Mouse (Mus musculus): ENCODE data around the gene B3galnt2.
A peak's percentile ranks its signal among the peaks of the same experiment; 100 is the strongest.
"Not testable (repeated sequence)": the region's sequence is repeated elsewhere in the genome, so short reads cannot be mapped to it uniquely, and the experiment has no call there.

The B3galnt2 gene

DNA sequence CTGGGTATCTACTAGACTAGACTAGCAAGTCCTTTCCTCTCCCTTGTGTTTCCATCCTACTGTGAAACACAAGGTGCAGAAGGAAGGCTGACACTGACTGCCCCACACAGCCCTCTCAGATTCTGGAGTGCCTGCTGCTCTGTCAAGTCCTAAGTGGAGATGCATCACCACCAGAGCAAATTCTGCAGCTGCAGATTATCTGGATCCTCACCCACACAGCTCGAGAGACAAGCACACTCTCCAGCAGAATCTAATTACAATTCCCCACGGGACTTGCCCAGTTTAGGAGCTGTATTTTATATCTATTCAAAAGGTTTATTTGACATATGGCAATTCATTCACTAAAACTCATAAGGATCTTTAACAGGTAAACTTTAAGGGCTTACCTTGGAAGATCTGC is 51.8 kb downstream of the B3galnt2 start:
- DNase-seq (ENCODE audit: extremely low spot score, low spot score) = no peak

DNA sequence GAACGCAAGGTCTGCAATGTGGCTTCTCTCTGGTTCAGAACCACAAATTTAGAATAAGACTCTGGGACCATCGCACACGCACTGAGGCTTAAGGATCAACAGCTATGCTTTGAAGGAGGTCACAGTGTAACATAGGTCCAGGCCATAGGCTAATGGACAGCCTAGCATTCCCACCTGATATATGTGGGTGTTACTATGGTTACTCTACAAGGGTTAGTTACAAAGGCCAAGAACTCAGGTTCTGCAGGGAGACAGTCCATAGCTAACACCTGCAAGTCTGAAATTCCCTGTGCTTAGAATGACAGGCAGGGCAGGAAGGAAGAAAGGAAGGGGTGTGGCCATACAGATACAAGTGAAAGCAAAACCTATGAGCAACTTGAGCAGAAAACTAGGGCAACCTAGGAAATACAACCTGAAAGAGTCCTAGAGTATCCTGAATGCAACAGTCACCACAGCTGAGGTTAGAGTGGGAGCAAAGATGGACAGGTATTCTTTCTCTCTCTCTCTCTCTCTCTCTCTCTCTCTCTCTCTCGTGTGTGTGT is 57.3 kb downstream of the B3galnt2 start:
- no peak for DNase-seq (ENCODE audit: extremely low spot score, low spot score)

DNA sequence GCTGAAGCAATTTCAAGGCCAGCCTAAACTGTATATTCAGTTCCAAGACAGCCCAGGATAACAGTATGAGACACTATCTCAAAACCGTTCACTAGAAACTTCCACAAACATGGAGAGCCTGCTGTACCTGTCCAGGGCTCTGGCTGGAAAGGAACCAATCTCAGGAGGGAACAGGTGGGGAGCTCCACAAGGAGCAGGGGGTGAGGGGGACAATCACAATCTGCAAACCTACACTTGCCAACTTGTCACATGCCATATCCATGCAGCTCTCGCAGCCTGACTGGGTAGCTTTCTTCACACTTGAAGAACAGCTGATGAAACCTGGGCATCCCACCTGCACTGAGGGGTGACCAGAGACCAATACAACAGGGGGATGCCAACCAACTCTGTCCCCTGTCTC is 59.7 kb downstream of the B3galnt2 start:
- DNase-seq (ENCODE audit: extremely low spot score, low spot score) = no peak

- no peak for DNase-seq (ENCODE audit: extremely low spot score, low spot score)
Measured at GRCm38 (mm10) chr13:14014540-14014939, 60.3 kb downstream of the B3galnt2 start.

- DNase-seq (ENCODE audit: extremely low spot score, low spot score) = no peak
Measured at GRCm38 (mm10) chr13:14015609-14016008, 61.3 kb downstream of the B3galnt2 start.

DNA sequence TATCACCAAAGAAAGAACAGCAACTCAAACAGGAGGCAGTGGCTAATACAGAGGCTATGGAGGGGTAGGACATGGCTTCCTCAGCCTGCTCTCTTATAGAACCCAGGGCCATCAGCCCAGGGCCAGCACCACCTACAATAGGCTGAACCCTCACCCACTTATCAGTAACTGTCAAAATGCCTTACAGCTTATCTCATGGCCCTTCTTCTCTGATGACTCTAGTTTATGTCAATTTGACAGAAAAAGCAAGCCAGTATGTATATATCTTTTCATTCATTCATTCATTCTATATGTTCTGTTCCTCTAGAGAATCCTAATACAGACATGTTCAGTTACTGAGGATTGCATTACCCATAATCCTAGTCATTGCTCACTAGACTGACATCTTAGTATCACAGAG is 64.0 kb downstream of the B3galnt2 start:
- no peak for DNase-seq (ENCODE audit: extremely low spot score, low spot score)

GRCm38 (mm10) chr13:14018852-14019251 is 64.6 kb downstream of the B3galnt2 start:
- no peak for DNase-seq (ENCODE audit: extremely low spot score, low spot score)

- DNase-seq (ENCODE audit: extremely low spot score, low spot score) = not testable (repeated sequence)
Measured at GRCm38 (mm10) chr13:14021417-14021816, 67.1 kb downstream of the B3galnt2 start.

DNA sequence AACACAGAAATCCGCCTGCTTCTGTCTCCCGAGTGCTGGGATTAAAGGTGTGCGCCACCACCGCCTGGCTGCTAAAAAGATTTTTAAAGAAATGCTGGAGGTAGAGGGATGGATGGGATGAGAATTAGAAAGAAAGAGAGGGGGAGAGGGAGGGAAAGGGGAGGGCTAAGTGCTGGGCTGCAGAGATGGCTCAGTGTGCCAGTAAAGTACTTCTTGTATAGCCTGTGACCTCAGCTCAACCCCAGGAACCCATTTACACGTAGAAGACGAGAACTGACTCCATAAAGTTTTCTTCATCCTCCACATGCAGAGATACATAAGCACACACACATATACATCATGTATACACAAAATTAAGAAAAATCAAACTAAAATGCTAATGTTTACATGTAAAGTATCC is 71.3 kb downstream of the B3galnt2 start:
- DNase-seq (ENCODE audit: extremely low spot score, low spot score) = no peak

GRCm38 (mm10) chr13:14026154-14026820 is 72.0 kb downstream of the B3galnt2 start:
- DNase-seq (ENCODE audit: extremely low spot score, low spot score) = no peak

DNA sequence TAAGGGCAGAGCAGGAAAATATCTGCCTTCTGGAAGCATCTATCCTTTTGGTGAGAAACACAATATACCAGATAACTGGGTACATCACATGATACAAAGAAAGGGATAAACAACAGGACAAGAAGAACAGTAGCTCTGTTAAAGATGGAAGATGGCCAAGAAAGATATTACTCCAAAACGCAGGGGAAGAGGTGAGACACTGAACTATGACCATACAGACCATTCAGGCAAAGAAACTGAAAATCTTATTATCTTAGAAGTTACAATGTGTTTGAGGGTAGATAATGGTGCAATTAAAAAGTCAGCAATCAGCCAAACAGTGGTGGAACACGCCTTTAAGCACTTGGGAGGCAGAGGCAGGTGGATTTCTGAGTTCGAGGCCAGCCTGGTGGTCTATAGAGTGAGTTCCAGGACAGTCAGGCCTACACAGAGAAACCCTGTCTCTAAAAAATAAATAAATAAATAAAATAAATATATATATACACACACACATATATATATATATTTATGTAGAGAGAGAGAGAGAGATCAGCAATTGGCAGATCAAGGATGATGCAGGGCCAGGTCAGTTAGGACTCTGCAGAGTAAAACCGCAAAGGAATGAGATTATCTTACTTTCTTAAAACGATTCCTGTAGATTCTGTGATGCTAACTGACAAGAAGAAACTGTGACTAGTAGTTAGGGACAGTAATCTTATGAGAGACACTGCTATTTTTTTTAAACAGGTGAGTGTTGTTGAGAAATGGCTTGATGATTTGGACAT is 79.2 kb downstream of the B3galnt2 start:
- no peak for DNase-seq (ENCODE audit: extremely low spot score, low spot score)

DNA sequence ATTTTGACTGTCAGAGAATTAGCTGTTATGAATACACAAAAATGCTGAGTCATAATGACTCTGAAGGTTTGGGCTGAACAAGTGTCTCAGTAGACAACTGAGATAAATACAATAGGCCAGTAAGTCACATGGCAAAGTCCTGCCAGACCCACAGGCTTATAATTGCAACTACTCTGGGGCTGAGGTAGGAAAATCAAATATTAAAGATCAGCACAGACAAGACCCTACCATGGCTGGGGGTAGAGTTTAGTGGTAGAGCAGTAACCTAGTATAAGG is 79.7 kb downstream of the B3galnt2 start:
- DNase-seq (ENCODE audit: extremely low spot score, low spot score) = no peak

DNA sequence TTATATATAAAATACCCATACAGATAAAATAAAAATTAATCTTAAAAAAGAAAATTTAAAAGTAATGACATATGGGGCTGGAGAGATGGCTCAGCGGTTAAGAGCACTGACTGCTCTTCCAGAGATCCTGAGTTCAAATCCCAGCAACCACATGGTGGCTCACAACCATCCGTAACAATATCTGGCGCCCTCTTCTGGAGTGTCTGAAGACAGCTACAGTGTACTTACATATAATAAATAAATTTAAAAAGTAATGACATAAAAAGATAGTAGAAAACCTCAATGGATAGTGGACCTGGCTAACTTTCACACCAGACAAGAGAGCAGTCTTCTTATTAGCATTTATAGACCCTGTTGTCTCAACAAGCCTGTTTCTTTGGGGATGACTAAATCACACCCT is 81.1 kb downstream of the B3galnt2 start:
- DNase-seq (ENCODE audit: extremely low spot score, low spot score) = not testable (repeated sequence)

DNA sequence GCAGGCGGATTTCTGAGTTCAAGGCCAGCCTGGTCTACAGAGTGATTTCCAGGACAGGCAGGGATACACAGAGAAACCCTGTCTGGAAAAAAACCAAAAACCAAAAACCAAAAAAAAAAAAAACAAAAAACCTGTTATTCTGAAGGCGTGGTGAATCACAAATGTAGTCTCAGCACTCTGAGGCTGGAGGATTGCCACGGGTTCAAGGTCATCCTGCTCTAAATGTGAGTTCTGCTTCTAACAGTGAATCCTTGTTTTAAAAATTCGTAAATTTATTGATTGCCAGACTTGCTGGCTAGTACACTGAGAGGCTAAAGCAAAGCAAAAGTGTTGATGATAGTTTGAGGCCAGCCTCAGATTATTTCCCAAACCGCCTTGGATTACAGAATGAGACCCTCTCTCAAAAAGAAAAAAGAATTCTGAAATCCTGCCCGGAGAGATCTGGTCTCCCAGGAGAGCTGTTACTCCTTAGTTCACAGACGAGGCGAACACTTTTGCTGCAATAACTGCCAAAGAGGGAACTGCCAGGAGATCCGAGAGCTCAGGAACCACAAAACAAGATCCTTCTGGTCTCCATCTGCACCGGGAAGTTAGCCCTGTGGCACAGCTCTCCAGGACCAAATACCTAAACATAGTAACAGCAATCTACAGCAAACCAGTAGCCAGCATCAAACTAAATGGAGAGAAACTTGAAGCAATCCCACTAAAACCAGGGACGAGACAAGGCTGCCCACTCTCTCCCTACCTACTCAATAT is 81.8 kb downstream of the B3galnt2 start:
- DNase-seq (ENCODE audit: extremely low spot score, low spot score) = no peak

DNA sequence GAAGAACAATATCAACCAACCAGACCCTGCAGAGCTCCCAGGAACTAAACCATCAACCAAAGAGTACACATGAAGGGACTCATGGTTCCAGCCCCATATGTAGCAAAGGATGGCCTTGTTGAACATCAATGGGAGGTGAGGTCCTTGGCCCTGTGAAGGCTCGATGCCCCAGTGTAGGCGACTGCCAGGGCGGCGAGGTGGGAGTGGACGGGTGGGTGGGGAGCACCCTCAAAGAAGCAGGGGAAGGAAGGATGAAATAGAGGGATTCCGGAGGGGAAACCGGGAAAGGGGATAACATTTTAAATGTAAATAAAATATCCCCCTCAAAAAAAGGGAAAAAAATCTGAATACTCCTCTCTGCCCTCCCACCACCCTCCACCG is 84.6 kb downstream of the B3galnt2 start:
- DNase-seq (ENCODE audit: extremely low spot score, low spot score) = no peak

DNA sequence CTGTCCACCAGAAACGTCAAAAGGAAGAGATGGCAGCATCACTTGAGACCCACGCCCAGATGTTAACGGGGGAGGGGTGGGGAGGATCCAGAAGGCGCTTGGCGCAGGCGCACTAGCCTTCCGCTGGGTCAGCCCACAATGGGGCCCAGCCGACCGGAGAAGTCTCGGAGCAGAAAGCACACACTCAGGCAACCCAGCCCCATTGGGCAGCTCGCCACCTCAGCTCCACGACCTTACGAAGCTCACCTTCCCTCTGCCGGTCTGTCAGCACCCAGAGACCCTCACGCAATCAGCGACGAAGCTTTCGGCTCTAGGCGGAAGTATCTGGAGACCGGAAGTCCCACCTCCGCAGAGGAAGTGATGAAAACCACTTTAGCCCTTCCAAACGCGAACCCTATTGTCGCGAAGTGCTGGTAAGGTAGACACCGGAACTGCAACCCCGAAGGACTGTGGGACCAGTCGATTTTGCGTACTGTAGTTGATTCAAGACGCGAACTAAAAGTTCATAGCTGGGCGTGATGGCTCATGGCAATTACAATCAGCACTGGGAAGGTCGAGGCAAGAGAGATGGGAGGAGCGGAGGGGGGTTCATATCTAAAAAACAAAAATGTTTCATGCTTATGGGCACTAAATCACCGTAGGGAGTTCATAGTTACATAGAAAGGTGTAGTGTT is 85.2 kb downstream of the B3galnt2 start, which contains the start of gene Tbce:
TSS of gene Tbce (minus strand) at position 347 of the 674 bp plus-strand sequence.
- peak; percentile 91 for DNase-seq (ENCODE audit: extremely low spot score, low spot score)

GRCm38 (mm10) chr13:14040186-14040585 is 85.9 kb downstream of the B3galnt2 start:
- no peak for DNase-seq (ENCODE audit: extremely low spot score, low spot score)

DNA sequence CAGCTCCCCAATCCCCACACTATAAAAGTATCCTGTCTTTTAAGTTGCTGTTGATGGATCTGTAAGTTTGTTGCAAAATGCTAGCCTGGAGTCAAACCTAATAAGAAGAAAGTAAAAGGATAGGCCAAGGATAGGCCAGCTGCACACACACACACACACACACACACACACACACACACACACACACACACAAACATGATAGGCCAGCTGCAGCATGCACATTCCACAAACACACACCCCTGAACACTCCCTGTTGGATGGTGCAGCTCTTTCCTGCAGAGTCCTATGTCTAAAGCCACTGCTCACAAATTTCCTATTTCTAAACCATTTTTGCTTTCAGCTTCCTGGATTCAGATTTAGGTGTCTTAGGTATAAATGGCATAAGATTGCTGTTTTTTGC is 89.6 kb downstream of the B3galnt2 start:
- DNase-seq (ENCODE audit: extremely low spot score, low spot score) = no peak

DNA sequence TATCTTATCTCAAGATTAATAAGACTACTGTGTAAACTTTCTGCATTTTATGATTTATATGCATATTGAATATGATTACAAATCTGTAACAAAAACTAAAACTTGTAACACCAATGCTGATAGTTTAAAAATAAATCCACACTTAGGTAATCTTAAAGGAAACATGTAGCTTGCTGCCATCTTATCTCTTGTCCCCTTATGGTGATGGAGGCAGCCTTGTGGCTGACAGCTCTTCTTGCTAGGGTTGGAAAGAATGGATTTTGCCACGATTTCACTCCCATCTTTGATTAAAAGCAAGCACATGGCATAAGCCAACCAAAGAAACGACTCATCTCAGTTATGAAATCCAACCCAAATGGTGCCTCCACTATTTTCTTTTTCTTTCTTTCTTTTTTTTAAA is 90.3 kb downstream of the B3galnt2 start:
- DNase-seq (ENCODE audit: extremely low spot score, low spot score) = no peak

Data from neural tube, embryonic 10.5 days (tissue).